Mouse (Mus musculus) spleen, postnatal 14 days (tissue): Measurements from ENCODE around the gene Fcgr3.
"Not testable (repeated sequence)": the region's sequence is repeated elsewhere in the genome, so short reads cannot be mapped to it uniquely, and the experiment has no call there.

ENCODE experiments used
- DNase-seq, 2 experiments: peaks; one replicate each; pipeline ENCODE4 v3.0.0; 2021 to 2022; ENCODE audit warnings: low spot score in 2 of 2

The Fcgr3 gene

DNA sequence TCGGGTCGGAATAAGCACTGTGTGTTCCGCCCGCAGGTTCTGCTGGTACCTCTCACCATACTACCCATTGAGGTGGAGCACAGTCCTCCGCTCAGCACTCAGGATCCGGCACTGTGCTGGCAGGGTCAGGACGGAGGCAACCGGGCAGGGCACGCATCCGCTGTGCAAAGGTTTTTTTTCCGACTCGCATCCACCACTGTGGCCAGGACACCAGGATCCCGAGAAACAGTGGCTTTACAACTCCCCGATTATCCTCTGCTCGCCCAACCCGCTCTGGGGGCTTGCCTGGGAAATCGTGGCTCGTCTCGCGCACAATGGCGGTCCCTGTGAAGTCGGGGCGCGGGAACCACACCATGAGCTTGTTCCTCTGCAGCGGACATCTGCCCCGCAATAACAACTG, 21.0 kb upstream of the Fcgr3 start:
- no peak for DNase-seq

DNA sequence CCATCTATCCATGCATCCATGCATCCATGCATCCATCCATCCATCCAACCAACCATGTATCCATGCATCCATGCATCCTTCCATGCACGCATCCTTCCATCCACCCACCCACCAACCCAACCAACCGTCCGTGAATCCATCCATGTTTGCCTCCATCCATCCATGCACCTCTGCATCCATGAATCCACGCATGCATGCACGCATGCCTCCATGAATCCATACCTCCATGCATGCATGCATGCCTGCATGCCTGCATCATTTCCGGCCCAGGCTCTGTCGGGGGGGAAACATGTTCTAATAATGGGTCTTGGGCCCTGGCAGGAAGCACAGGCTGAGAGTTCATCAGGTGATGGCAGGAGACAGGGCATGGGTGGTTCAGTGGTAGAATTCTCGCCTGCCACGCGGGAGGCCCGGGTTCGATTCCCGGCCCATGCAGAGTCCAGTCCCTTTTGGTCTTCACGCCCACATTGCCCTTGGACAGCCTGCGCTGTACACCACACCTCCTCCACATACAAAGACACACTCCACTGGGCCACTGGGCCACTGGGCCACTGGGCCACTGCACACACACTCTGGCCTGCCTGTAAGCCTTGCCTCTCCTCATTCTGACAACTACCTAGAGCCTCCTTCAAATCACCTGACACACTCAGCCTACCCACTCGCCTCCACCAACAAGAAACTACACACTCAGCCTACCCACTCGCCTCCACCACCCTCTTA, 16.9 kb upstream of the Fcgr3 start:
- not testable (repeated sequence) for DNase-seq

DNA sequence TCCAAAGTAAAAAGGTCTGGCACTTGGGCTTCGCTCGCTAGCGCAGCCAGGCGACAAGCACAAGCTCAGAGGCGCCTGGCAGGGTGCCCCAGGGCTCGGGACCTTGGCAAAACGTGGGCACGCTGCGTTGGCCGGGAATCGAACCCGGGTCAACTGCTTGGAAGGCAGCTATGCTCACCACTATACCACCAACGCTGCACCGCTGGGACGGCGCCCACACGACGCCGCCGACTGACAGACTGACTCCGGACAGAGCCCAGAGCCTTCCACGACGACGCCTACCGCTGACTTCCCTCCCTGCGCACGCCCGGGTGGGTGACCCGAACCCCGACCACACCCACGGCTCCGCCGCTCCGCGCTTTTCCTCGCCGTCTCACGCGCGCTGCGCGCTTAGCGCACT, 15.1 kb upstream of the Fcgr3 start:
- not testable (repeated sequence) for DNase-seq

DNA sequence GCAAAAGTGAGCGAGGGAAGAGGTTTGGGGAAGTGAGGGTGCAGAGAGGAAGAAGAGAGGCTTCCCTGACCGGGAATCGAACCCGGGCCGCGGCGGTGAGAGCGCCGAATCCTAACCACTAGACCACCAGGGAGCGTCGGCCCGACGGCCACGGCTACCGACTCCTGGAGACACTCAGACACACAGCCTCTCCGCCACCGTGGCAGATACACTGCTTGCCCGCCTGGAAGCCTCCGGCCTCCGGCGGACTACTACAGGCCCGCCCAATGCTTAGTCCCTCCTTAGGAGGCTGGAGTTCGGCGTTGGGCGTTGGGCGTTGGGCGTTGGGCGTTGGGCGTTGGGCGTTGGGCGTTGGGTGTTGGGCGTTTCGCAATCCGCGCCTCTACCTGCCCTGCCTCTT, 14.6 kb upstream of the Fcgr3 start:
- DNase-seq: not testable (repeated sequence)

DNA sequence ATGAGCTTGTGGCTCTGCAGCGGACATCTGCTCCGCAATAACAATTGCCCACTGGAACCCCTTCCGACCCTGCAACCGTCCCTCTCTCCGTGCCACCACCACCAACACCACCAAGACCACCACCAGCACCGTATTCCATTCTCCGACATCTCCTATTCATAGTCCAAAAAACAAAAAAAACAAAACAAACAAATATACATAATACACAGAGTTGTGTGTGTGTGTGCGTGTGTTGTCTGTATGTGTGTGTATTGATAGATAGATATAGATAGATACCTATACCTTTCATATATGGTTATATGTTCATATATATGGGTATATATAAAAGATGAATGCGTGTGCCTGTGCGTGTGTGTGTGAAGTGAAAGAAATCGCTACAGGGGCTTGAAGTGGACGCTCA, 13.7 kb upstream of the Fcgr3 start:
- DNase-seq: not testable (repeated sequence)

DNA sequence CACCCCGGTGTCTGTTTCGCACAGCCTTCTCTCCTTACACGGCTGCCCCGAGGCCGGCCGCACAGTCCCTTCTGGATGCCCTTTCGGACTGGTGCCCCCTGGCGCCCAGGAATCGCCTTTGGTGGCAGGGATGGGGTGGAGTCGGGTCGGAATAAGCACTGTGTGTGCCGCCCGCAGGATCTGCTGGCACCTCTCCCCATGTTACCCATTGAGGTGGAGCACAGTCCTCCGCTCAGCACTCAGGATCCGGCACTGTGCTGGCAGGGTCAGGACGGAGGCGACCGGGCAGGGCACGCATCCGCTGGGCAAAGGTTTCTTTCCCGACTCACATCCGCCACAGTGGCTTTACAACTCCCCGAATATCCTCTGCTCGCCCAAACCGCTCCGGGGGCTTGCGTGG, 13.2 kb upstream of the Fcgr3 start:
- not testable (repeated sequence) for DNase-seq

DNA sequence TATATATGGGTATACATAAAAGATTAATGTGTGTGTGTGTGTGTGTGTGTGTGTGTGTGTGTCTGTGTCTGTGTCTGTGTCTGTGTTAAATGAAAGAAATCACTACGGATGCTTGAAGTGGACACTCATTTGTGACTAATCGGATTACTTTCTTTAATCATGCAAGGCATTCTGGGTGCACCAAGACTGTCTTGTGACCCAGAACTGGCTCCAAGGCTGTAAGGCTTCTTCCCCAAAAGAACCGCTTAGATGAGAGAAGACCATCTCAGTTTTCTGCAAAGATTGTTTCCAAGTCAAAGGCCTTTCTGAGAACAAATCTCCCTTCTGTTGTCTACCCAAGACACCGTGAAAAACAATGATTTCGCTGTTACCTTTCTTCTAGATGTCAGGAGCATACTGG, 12.5 kb upstream of the Fcgr3 start:
- not testable (repeated sequence) for DNase-seq

DNA sequence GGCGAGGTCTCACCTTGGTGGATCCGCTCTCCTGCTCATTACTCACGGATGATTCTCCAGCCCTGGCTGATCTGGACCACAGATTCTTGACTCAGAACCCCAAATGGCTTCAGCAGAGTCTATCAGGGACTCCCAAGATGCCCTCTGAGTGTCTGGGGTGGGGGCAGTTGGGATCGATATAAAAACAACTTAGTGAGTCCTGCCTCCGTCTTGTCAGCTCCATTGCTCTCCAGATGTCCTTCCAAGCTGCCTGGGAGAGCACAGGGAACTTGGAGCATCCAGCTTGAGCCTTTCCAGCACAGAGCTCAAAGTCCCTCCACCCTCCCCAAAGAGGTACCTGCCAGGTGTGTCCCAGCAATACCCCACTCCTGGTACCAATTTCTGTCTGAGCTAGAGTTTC, 11.4 kb upstream of the Fcgr3 start:
- DNase-seq: not testable (repeated sequence)

DNA sequence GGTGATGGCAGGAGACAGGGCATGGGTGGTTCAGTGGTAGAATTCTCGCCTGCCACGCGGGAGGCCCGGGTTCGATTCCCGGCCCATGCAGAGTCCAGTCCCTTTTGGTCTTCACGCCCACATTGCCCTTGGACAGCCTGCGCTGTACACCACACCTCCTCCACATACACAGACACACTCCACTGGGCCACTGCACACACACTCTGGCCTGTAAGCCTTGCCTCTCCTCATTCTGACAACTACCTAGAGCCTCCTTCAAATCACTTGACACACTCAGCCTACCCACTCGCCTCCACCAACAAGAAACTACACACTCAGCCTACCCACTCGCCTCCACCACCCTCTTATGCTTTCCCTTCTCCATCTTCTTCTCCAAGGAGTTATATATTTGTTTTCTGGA, 9.5 kb upstream of the Fcgr3 start:
- DNase-seq: not testable (repeated sequence)

DNA sequence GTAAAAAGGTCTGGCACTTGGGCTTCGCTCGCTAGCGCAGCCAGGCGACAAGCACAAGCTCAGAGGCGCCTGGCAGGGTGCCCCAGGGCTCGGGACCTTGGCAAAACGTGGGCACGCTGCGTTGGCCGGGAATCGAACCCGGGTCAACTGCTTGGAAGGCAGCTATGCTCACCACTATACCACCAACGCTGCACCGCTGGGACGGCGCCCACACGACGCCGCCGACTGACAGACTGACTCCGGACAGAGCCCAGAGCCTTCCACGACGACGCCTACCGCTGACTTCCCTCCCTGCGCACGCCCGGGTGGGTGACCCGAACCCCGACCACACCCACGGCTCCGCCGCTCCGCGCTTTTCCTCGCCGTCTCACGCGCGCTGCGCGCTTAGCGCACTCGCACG, 7.5 kb upstream of the Fcgr3 start:
- DNase-seq: not testable (repeated sequence)

DNA sequence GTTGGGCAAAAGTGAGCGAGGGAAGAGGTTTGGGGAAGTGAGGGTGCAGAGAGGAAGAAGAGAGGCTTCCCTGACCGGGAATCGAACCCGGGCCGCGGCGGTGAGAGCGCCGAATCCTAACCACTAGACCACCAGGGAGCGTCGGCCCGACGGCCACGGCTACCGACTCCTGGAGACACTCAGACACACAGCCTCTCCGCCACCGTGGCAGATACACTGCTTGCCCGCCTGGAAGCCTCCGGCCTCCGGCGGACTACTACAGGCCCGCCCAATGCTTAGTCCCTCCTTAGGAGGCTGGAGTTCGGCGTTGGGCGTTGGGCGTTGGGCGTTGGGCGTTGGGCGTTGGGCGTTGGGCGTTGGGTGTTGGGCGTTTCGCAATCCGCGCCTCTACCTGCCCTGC, 7.0 kb upstream of the Fcgr3 start:
- DNase-seq: not testable (repeated sequence)

DNA sequence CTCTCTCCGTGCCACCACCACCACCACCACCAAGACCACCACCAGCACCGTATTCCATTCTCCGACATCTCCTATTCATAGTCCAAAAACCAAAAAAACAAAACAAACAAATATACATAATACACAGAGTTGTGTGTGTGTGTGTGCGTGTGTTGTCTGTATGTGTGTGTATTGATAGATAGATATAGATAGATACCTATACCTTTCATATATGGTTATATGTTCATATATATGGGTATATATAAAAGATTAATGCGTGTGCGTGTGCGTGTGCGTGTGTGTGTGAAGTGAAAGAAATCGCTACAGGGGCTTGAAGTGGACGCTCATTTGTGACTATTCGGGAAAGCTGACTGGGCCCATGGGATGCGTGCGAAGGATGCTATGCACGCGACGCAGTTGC, 6.1 kb upstream of the Fcgr3 start:
- DNase-seq: not testable (repeated sequence)

DNA sequence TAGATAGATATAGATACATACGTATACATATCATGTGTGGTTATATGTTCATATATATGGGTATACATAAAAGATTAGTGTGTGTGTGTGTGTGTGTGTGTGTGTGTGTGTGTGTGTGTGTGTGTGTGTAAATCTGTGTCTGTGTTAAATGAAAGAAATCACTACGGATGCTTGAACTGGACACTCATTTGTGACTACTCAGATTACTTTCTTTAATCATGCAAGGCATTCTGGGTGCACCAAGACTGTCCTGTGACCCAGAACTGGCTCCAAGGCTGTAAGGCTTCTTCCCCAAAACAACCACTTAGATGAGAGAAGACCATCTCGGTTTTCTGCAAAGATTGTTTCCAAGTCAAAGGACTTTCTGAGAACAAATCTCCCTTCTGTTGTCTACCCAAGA, 4.8 kb upstream of the Fcgr3 start:
- DNase-seq: not testable (repeated sequence)

DNA sequence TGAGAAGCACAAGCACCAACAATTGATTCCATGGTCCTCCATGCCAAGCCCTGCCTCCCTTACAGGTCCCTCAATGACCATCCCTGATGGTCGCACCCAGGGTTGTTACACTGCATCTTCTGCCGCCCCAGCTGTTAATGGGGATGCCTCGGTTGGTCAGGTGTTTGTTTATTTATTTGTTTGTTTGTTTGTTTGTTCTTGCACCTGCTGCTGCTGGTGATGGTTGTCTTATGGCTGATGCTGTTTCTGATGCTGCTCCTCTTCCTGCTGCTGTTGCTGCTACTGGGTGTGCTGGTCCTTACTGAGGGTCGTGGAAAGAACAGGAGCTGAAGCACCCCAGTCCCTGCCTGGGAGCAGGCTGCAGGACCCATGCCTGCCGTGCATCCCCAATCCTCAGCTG, 3.2 kb upstream of the Fcgr3 start:
- not testable (repeated sequence) for DNase-seq

DNA sequence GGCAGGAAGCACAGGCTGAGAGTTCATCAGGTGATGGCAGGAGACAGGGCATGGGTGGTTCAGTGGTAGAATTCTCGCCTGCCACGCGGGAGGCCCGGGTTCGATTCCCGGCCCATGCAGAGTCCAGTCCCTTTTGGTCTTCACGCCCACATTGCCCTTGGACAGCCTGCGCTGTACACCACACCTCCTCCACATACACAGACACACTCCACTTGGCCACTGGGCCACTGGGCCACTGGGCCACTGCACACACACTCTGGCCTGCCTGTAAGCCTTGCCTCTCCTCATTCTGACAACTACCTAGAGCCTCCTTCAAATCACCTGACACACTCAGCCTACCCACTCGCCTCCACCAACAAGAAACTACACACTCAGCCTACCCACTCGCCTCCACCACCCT, 1.8 kb upstream of the Fcgr3 start:
- DNase-seq: not testable (repeated sequence)

DNA sequence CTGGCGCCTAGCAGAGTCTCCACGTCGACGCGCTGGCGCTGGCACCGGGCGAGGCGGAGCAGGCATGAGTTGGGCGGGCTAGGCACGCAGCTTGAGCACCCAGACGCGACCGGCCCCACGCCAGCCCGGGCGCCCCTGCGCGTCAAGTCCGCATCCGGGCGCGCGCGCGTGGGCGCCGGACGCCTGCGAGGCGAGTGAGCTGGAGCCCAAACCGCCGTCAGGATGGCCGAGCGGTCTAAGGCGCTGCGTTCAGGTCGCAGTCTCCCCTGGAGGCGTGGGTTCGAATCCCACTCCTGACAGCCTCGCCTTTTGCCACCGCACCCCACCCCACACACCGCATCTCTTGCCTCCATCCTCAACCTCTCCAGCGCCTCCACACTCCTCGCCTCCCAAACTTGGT, 1.0 kb upstream of the Fcgr3 start:
- peak; percentile 34 to 52 for DNase-seq

DNA sequence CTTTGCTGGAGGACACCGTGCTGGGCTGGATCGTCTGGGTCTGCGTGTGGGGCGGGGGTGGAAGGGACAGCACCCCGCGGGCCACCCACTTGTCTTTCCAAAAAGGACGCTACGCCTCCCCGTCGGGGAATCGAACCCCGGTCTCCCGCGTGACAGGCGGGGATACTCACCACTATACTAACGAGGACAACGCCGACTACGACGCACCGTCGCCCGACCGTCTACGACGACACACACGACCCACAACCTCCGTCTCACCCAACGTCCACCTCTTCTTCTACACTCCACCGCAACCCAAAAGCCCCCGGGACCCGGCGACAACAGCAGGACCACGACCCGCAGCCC, 480 bp upstream of the Fcgr3 start:
- peak; percentile 56 to 67 for DNase-seq

DNA sequence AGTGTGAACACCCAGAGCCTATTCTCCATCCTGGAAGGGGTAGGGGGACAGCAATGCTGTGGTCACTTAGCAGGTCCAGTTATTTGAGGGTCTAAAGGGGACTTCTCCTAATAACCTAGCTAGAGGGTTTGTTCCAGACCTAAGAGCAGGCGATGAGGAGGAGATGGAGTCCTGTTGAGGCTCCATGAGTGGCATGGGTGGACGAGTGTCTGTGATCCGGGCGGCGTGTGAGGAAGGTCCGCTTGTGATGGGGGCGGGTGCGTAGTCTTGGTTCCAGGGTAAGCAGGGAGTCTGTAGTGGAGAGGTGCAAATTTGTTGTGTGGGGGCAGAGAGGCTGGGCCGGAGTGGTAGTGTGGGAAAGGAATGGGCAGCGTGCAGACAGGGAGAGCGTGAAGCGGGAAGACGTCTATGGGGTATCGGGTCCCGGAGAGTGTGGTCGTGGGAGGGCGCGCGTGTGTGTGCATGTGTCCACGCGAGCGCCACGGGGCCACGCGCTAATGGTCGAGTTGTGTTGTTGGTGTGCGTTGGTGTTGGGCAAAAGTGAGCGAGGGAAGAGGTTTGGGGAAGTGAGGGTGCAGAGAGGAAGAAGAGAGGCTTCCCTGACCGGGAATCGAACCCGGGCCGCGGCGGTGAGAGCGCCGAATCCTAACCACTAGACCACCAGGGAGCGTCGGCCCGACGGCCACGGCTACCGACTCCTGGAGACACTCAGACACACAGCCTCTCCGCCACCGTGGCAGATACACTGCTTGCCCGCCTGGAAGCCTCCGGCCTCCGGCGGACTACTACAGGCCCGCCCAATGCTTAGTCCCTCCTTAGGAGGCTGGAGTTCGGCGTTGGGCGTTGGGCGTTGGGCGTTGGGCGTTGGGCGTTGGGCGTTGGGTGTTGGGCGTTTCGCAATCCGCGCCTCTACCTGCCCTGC, 905 bp downstream of the Fcgr3 start:
- peak; percentile 41 to 50 for DNase-seq

DNA sequence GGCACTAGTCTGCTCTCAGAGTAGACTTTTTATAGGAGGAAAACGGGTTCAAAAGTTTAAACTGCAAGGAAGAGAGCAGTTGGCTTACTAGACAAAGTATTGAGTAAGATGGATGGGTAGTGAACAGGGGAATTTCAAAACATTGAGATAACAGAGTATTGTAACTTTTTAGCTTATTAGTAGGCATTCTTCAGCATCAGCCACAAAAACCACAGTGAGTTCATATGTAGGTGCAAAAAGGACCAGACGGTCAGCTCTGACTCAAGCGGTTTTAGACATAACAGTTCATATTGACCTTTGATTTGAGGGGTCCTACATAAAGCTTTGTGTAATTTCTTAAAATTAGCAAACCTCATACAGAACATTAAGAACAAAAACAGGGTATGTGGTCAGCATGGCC, 3.2 kb downstream of the Fcgr3 start:
- DNase-seq: no peak

DNA sequence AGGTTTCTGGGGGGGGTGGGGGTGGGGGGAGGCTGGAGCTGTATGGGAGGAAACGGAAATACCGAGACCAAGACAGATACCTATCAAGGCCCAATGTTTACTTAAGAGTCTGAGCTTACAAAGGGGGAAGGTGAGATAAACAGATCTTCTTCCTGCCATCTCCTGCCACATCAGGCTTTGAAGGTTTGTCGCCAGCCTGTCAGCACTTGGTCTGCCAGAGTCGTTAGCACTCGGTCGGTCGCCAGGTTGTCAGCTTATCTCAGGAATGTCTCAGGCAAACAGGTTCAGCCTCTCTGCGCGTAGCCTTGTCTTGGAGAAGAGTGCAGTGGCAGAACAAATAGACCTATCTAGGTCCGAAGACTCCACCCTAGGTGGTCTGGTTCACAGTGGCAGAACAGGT, 4.3 kb downstream of the Fcgr3 start:
- no peak for DNase-seq

DNA sequence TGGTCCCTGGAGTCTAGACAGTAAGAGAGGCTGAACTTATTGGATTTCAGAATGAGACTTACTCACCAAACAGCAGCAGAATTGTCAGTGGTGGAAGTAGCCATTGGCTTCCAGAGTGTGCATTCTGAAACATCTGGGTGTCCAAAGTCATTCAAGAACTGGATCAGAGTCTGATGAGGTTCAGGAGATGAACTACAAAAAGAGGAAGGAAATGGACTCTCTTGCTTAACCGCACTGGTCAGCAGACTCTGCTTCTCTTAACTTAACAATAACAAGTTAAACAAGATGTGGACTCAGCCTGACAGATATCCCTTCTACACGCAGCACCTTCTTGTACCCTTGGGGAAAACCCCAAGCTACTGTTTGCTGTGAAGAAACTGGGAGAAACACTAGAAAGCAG, 5.5 kb downstream of the Fcgr3 start:
- DNase-seq: no peak

DNA sequence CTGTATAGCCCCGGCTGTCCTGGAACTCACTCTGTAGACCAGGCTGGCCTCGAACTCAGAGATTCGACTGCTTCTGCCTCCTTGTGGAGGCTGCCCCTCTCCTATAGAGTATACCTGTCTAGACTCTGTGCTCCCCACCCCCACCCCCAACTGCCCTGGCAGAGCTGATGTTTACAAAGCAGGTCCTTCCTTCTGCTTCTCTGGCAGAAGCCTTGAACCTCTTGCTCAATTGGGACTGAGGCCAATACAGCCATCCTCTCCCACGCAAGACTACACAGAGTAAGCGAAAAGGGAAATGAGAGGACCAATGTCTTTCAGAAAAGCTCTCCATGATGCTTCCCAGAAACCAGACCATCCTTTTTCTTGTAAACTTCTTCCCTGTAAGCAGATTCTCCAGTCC, 7.5 kb downstream of the Fcgr3 start:
- DNase-seq: no peak

DNA sequence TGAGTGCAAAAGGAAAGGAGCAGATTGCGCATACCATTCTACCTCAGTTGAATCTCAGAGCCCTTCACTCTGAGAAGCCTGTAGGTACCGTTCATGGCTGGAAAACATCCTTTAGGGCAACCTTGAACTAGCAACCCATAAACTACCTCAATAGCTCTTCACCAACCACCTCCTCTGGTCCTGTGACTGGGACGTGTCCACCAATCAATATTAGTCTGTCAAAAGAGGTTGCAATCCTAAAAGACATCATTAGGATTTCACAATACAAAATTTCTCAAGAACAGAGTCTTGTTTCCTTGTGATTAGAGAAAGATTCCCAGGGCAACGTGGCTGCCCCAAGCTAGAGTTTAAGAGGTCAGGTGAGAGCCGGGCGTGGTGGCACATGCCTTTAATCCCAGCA, 11.4 kb downstream of the Fcgr3 start:
- DNase-seq: no peak
